Mouse (Mus musculus) midbrain, embryonic 11.5 days (tissue): Measurements from ENCODE around the gene Pon2. TPM values are rescaled to one million over a fixed set of nuclear protein-coding genes. Genes with fewer than 3 reads are reported as not detected.

Experiments used
- ATAC-seq: fragments of 200-750 bp; cut with Nextera tagmentation; 2 replicates; pipeline ENCODE4 v1.8.0; 2017; ENCODE audit warnings: moderate TSS enrichment, moderate library complexity; ENCODE audit not compliant: low FRiP score
- DNase-seq: peaks from one replicate; pipeline ENCODE4 v3.0.0; 2015; ENCODE audit warnings: low spot score; ENCODE audit errors: missing footprints
- H3K27ac ChIP-seq: fragments of 300-500 bp; sonication (generic); 2 replicates; pipeline ENCODE4 v1.5.1; 2014; ENCODE audit warnings: low read depth, low read length
- H3K27me3 ChIP-seq: fragments of 300-500 bp; sonication (generic); 2 replicates; pipeline ENCODE4 v1.6.1; 2014; ENCODE audit warnings: mild to moderate bottlenecking, low read length, moderate library complexity, mixed read lengths; ENCODE audit not compliant: control insufficient read depth, insufficient read depth
- H3K36me3 ChIP-seq: fragments of 300-500 bp; sonication (generic); 2 replicates; pipeline ENCODE4 v1.6.1; 2014; ENCODE audit warnings: mild to moderate bottlenecking, low read length, moderate library complexity, mixed read lengths; ENCODE audit not compliant: control insufficient read depth, insufficient read depth
- H3K4me1 ChIP-seq: fragments of 300-500 bp; sonication (generic); 2 replicates; pipeline ENCODE4 v1.6.1; 2014; ENCODE audit warnings: low read length; ENCODE audit not compliant: control insufficient read depth, insufficient read depth
- H3K4me2 ChIP-seq: fragments of 300-500 bp; sonication (generic); 2 replicates; pipeline ENCODE4 v1.6.1; 2014; ENCODE audit warnings: mild to moderate bottlenecking, moderate library complexity
- H3K4me3 ChIP-seq: fragments of 300-500 bp; sonication (generic); 2 replicates; pipeline ENCODE4 v1.5.1; 2014; ENCODE audit warnings: low read depth, low read length
- H3K9ac ChIP-seq: fragments of 300-500 bp; sonication (generic); 2 replicates; pipeline ENCODE4 v1.6.1; 2014; ENCODE audit warnings: low read length
- H3K9me3 ChIP-seq: fragments of 300-500 bp; sonication (generic); 2 replicates; pipeline ENCODE4 v1.6.1; 2016; ENCODE audit warnings: low read length; ENCODE audit not compliant: control insufficient read depth
- WGBS: fragments of 180-500 bp; shearing (Covaris S2); extraction: QIAGEN DNeasy Blood & Tissue Kit; methylation state at CpG from one replicate; pipeline ENCODE4 v1.1.7; 2014; 5-methylcytosine and 5-hydroxymethylcytosine counted together
- polyA plus RNA-seq: library from polyadenylated mRNA; unstranded; fragments of >200 nt; fragmentation: Nextera tagmentation; extraction: Ambion mirVana; gene quantifications from 2 replicates; pipeline ENCODE4 v1.2.1, GENCODE M21; 2014

Gene Pon2
- polyA plus RNA-seq, 1 experiment from 2014 or later: 23.0 TPM

GRCm38 (mm10) chr6:5297321-5298091 lies 749 bp downstream of the Pon2 start:
- H3K9ac ChIP-seq: peak overlapping the region; percentile 72
- ATAC-seq: peak; percentile 58
- peak overlapping the region; percentile 26; the same call in 1 of the 2 replicates for H3K27ac ChIP-seq
- DNase-seq: peak; percentile 95
- peak overlapping the region; percentile 71 for H3K4me2 ChIP-seq
- no peaks in the 10 kb centered on the region for H3K9me3 ChIP-seq
- H3K27me3 ChIP-seq: 0 out of 2 replicates have a peak, but pooled peaks cover 2% of the 10 kb centered on the region
- H3K4me1 ChIP-seq: peaks cover 6% of the 10 kb centered on the region; the same call in 1 of the 2 replicates
- H3K4me3 ChIP-seq: peak overlapping the region; percentile 55
- WGBS: 8% methylated on average over 25 of the region's 25 CpGs
- H3K36me3 ChIP-seq: no peaks in the 10 kb centered on the region

GRCm38 (mm10) chr6:5296067-5296466 lies 2.2 kb downstream of the Pon2 start:
- H3K4me3 ChIP-seq: no peak overlapping the region
- no peaks in the 10 kb centered on the region for H3K36me3 ChIP-seq
- DNase-seq (no peak), ATAC-seq (no peak)
- 94% methylated on average over 7 of the region's 7 CpGs for WGBS
- no peak overlapping the region for H3K9ac ChIP-seq
- H3K27ac ChIP-seq: no peak overlapping the region
- H3K27me3 ChIP-seq: 0 out of 2 replicates have a peak, but pooled peaks cover 2% of the 10 kb centered on the region
- peaks cover 6% of the 10 kb centered on the region; the same call in 1 of the 2 replicates for H3K4me1 ChIP-seq
- no peaks in the 10 kb centered on the region for H3K9me3 ChIP-seq
- H3K4me2 ChIP-seq: no peak overlapping the region

- no peak overlapping the region for H3K4me2 ChIP-seq
- WGBS: 95% methylated on average over 16 of the region's 16 CpGs
- H3K27ac ChIP-seq: no peak overlapping the region
Measured at GRCm38 (mm10) chr6:5294659-5295449, 3.4 kb downstream of the Pon2 start.

GRCm38 (mm10) chr6:5292841-5293240 lies 5.4 kb downstream of the Pon2 start:
- no peak for ATAC-seq
- Histone ChIP-seq H3K4me1 (peaks cover 6% of the 10 kb centered on the region; the same call in 1 of the 2 replicates), H3K9me3 (no peaks in the 10 kb centered on the region), H3K36me3 (no peaks in the 10 kb centered on the region), H3K4me2 (no peak overlapping the region), H3K27ac (no peak overlapping the region), H3K9ac (no peak overlapping the region), H3K27me3 (no peaks in the 10 kb centered on the region), H3K4me3 (no peak overlapping the region)
- no peak for DNase-seq
- 80% methylated on average over 5 of the region's 5 CpGs for WGBS

More at GRCm38 (mm10) chr6:5294659-5295449, 3.4 kb downstream of the Pon2 start:
- DNase-seq (no peak), ATAC-seq (no peak)
- Histone ChIP-seq H3K27me3 (no peaks in the 10 kb centered on the region), H3K9ac (no peak overlapping the region), H3K4me3 (no peak overlapping the region), H3K4me1 (peaks cover 6% of the 10 kb centered on the region; the same call in 1 of the 2 replicates), H3K9me3 (no peaks in the 10 kb centered on the region), H3K36me3 (no peaks in the 10 kb centered on the region)

GRCm38 (mm10) chr6:5291450-5291849 lies 6.8 kb downstream of the Pon2 start:
- Histone ChIP-seq H3K27ac (no peak overlapping the region), H3K9ac (no peak overlapping the region), H3K4me3 (no peak overlapping the region), H3K9me3 (no peaks in the 10 kb centered on the region), H3K36me3 (no peaks in the 10 kb centered on the region), H3K4me1 (no peaks in the 10 kb centered on the region), H3K4me2 (no peak overlapping the region), H3K27me3 (no peaks in the 10 kb centered on the region)
- WGBS: 88% methylated on average over 4 of the region's 4 CpGs
- ATAC-seq: no peak
- no peak for DNase-seq

- Histone ChIP-seq H3K9ac (no peak overlapping the region), H3K27me3 (no peaks in the 10 kb centered on the region), H3K9me3 (no peaks in the 10 kb centered on the region), H3K27ac (no peak overlapping the region), H3K4me1 (no peaks in the 10 kb centered on the region), H3K36me3 (no peaks in the 10 kb centered on the region), H3K4me2 (no peak overlapping the region), H3K4me3 (no peak overlapping the region)
- 62% methylated on average over 5 of the region's 5 CpGs for WGBS
- no peak for ATAC-seq
- DNase-seq: no peak
Measured at GRCm38 (mm10) chr6:5287919-5288318, 10.3 kb downstream of the Pon2 start.

- Histone ChIP-seq H3K27ac (no peak overlapping the region), H3K27me3 (no peaks in the 10 kb centered on the region), H3K9ac (no peak overlapping the region), H3K9me3 (no peaks in the 10 kb centered on the region), H3K4me2 (no peak overlapping the region), H3K36me3 (no peaks in the 10 kb centered on the region), H3K4me3 (no peak overlapping the region), H3K4me1 (no peaks in the 10 kb centered on the region)
- DNase-seq (no peak), ATAC-seq (no peak)
- 86% methylated on average over 2 of the region's 2 CpGs for WGBS
Measured at GRCm38 (mm10) chr6:5287392-5287791, 10.9 kb downstream of the Pon2 start.

GRCm38 (mm10) chr6:5282418-5282817 lies 15.8 kb downstream of the Pon2 start:
- Histone ChIP-seq H3K9me3 (no peaks in the 10 kb centered on the region), H3K27ac (no peak overlapping the region), H3K27me3 (no peaks in the 10 kb centered on the region), H3K36me3 (no peaks in the 10 kb centered on the region), H3K9ac (no peak overlapping the region), H3K4me2 (no peak overlapping the region), H3K4me1 (no peaks in the 10 kb centered on the region), H3K4me3 (no peak overlapping the region)
- DNase-seq: no peak
- 84% methylated on average over 7 of the region's 7 CpGs for WGBS
- ATAC-seq: no peak
